8 mouse cellular contexts compared by ENCODE assay signal in genomic region chr4:106799772-106800336, GRCm38 (mm10). TPM values are rescaled to one million over a fixed set of nuclear protein-coding genes. Genes with fewer than 3 reads are reported as not detected.
DNase-seq lines count a peak whose midpoint lies in the region; ATAC-seq and TF ChIP-seq lines count a peak whose summit lies in the region.

No protein-coding gene starts in this region.

- H3K4me3 ChIP-seq in bone marrow, adult 2 months (replicated peaks; ENCODE audit: control insufficient read depth, low read depth, low read length) = no peak overlapping the region
- H3K4me3 ChIP-seq in embryonic facial prominence, embryonic 15.5 days (replicated peaks) = peak overlapping the region; percentile 28
- peak overlapping the region; percentile 31 for H3K4me3 ChIP-seq in heart, embryonic 11.5 days (ENCODE audit: low read depth, low read length)
- peak overlapping the region; percentile 18; the same call in 1 of the 2 replicates for H3K4me3 ChIP-seq in kidney, embryonic 16.5 days (ENCODE audit: low read length)
- H3K4me3 ChIP-seq in limb, embryonic 15.5 days = peak overlapping the region; percentile 29
- no peak overlapping the region for H3K4me3 ChIP-seq in testis, adult 2 months (ENCODE audit: control insufficient read depth, low read depth, low read length)

- DNase-seq in B cell, adult 2 months = peak; percentile 38 to 40
- DNase-seq in naive thymus-derived CD4-positive, alpha-beta T cell, adult 2 months (ENCODE audit: low read depth) = peak; percentile 65

- no peak for TF ChIP-seq POLR2A in bone marrow, adult 2 months (IDR thresholded peaks at IDR 0.05; ENCODE audit: borderline replicate concordance, control insufficient read depth, low read depth, low read length)
- no peak for TF ChIP-seq POLR2A in testis, adult 2 months (IDR thresholded peaks at IDR 0.05; ENCODE audit: control insufficient read depth, low read depth, low read length)

- 21% methylated on average over 15 of the region's 15 CpGs for WGBS in bone marrow, adult 2 months
- WGBS in embryonic facial prominence, embryonic 15.5 days = 8% methylated on average over 15 of the region's 15 CpGs
- 9% methylated on average over 15 of the region's 15 CpGs for WGBS in heart, embryonic 11.5 days (ENCODE audit: insufficient replicate concordance)
- 8% methylated on average over 14 of the region's 15 CpGs for WGBS in kidney, embryonic 16.5 days
- WGBS in limb, embryonic 15.5 days = 6% methylated on average over 15 of the region's 15 CpGs

- peak overlapping the region; percentile 49 for H3K4me2 ChIP-seq in embryonic facial prominence, embryonic 15.5 days (replicated peaks)
- H3K4me2 ChIP-seq in heart, embryonic 11.5 days = peak overlapping the region; percentile 57
- H3K4me2 ChIP-seq in kidney, embryonic 16.5 days (replicated peaks; ENCODE audit: low read depth, low read length) = peak overlapping the region; percentile 50
- H3K4me2 ChIP-seq in limb, embryonic 15.5 days = peak overlapping the region; percentile 39

- H3K27me3 ChIP-seq in embryonic facial prominence, embryonic 15.5 days = no peaks in the 10 kb centered on the region
- H3K27me3 ChIP-seq in heart, embryonic 11.5 days (ENCODE audit: control insufficient read depth, insufficient read depth, low read length) = 0 out of 2 replicates have a peak, but pooled peaks cover 2% of the 10 kb centered on the region
- no peaks in the 10 kb centered on the region for H3K27me3 ChIP-seq in kidney, embryonic 16.5 days (ENCODE audit: insufficient read depth, low read length)
- H3K27me3 ChIP-seq in limb, embryonic 15.5 days = no peaks in the 10 kb centered on the region
- H3K27me3 ChIP-seq in testis, adult 2 months (ENCODE audit: control insufficient read depth, insufficient read depth, low read length) = no peaks in the 10 kb centered on the region

- no peak overlapping the region for H3K9ac ChIP-seq in embryonic facial prominence, embryonic 15.5 days
- no peak overlapping the region; the same call in 1 of the 2 replicates for H3K9ac ChIP-seq in heart, embryonic 11.5 days (ENCODE audit: low read depth, low read length)
- H3K9ac ChIP-seq in kidney, embryonic 16.5 days (replicated peaks; ENCODE audit: low read length) = peak overlapping the region; percentile 28; the same call in 1 of the 2 replicates
- H3K9ac ChIP-seq in limb, embryonic 15.5 days = no peak overlapping the region

- H3K36me3 ChIP-seq in embryonic facial prominence, embryonic 15.5 days = no peaks in the 10 kb centered on the region
- H3K36me3 ChIP-seq in heart, embryonic 11.5 days (ENCODE audit: control insufficient read depth, insufficient read depth, low read length) = no peaks in the 10 kb centered on the region
- H3K36me3 ChIP-seq in kidney, embryonic 16.5 days (ENCODE audit: insufficient read depth, low read length) = no peaks in the 10 kb centered on the region
- no peaks in the 10 kb centered on the region for H3K36me3 ChIP-seq in limb, embryonic 15.5 days
- no peaks in the 10 kb centered on the region for H3K36me3 ChIP-seq in testis, adult 2 months (ENCODE audit: control insufficient read depth, insufficient read depth, low read length)

- no peaks in the 10 kb centered on the region for H3K9me3 ChIP-seq in embryonic facial prominence, embryonic 15.5 days (replicated peaks)
- H3K9me3 ChIP-seq in heart, embryonic 11.5 days (replicated peaks; ENCODE audit: control insufficient read depth, low read length) = no peaks in the 10 kb centered on the region
- no peaks in the 10 kb centered on the region for H3K9me3 ChIP-seq in kidney, embryonic 16.5 days (ENCODE audit: low read length)
- no peaks in the 10 kb centered on the region for H3K9me3 ChIP-seq in limb, embryonic 15.5 days

- ATAC-seq in embryonic facial prominence, embryonic 15.5 days (ENCODE audit: insufficient number of reproducible peaks, low FRiP score, low TSS enrichment, low read depth) = peak; percentile 78
- ATAC-seq in heart, embryonic 11.5 days (replicated peaks; ENCODE audit: insufficient number of reproducible peaks, low FRiP score, low TSS enrichment) = peak; percentile 77; the same call in 1 of the 2 replicates
- ATAC-seq in kidney, embryonic 16.5 days (ENCODE audit: low FRiP score, low TSS enrichment) = peak; percentile 88
- peak; percentile 64; the same call in 1 of the 2 replicates for ATAC-seq in limb, embryonic 15.5 days (ENCODE audit: insufficient number of reproducible peaks, low FRiP score, low TSS enrichment, low read depth)

- TF ChIP-seq CTCF in bone marrow, adult 2 months (IDR thresholded peaks at IDR 0.05; ENCODE audit: control insufficient read depth, insufficient read depth, low read length) = peak; percentile 50
- peak; percentile 41; the same call in 1 of the 2 replicates for TF ChIP-seq CTCF in testis, adult 2 months (IDR thresholded peaks at IDR 0.05; ENCODE audit: control insufficient read depth, insufficient read depth, insufficient replicate concordance, low read depth, low read length)

- no peak overlapping the region for H3K27ac ChIP-seq in bone marrow, adult 2 months (ENCODE audit: control insufficient read depth, insufficient read depth, low read depth, low read length, poor library complexity)
- H3K27ac ChIP-seq in embryonic facial prominence, embryonic 15.5 days (replicated peaks) = peak overlapping the region; percentile 40; the same call in 1 of the 2 replicates
- no peak overlapping the region for H3K27ac ChIP-seq in heart, embryonic 11.5 days (ENCODE audit: low read depth, low read length)
- no peak overlapping the region for H3K27ac ChIP-seq in kidney, embryonic 16.5 days (ENCODE audit: low read length)
- H3K27ac ChIP-seq in limb, embryonic 15.5 days = peak overlapping the region; percentile 64
- H3K27ac ChIP-seq in testis, adult 2 months (ENCODE audit: control insufficient read depth, insufficient read depth, low read depth, low read length) = no peak overlapping the region

- no peaks in the 10 kb centered on the region for H3K4me1 ChIP-seq in bone marrow, adult 2 months (ENCODE audit: control insufficient read depth, insufficient read depth, low read length)
- peaks cover 31% of the 10 kb centered on the region for H3K4me1 ChIP-seq in embryonic facial prominence, embryonic 15.5 days
- peaks cover 28% of the 10 kb centered on the region for H3K4me1 ChIP-seq in heart, embryonic 11.5 days (ENCODE audit: control insufficient read depth, insufficient read depth, low read length)
- H3K4me1 ChIP-seq in kidney, embryonic 16.5 days (ENCODE audit: insufficient read depth, low read length) = peaks cover 19% of the 10 kb centered on the region
- peaks cover 29% of the 10 kb centered on the region for H3K4me1 ChIP-seq in limb, embryonic 15.5 days
- peaks cover 18% of the 10 kb centered on the region for H3K4me1 ChIP-seq in testis, adult 2 months (ENCODE audit: control insufficient read depth, insufficient read depth, low read length)

RNA-seq across cellular contexts. Expression of gene Acot11, which starts 4.9 kb away (rescaled TPM):
- polyA plus RNA-seq in bone marrow, adult 2 months (2011; ENCODE audit: insufficient read depth, insufficient read length, low replicate concordance, missing spikeins) = 1.7 and 4.4 TPM in 2 replicates
- polyA plus RNA-seq in embryonic facial prominence, embryonic 15.5 days (2015; fragmentation: Nextera tagmentation; extraction: Ambion mirVana) = 3.0 and 4.1 TPM in 2 replicates
- 3.0 and 4.3 TPM in 2 replicates for polyA plus RNA-seq in heart, embryonic 11.5 days (2014; fragmentation: Nextera tagmentation; extraction: Ambion mirVana)
- polyA plus RNA-seq in kidney, embryonic 16.5 days (2015; fragmentation: Nextera tagmentation; extraction: Ambion mirVana) = 2.8 and 2.9 TPM in 2 replicates
- polyA plus RNA-seq in limb, embryonic 15.5 days (2015; fragmentation: Nextera tagmentation; extraction: Ambion mirVana) = 4.0 and 4.8 TPM in 2 replicates
- polyA plus RNA-seq in testis, adult 2 months (2012; rRNA removed) = 0.93 and 1.0 TPM in 2 replicates

Comparison
In these comparisons a context has a peak if more than half of its experiments do, and no peak if none do; other contexts are left out.
1. H3K27ac ChIP-seq: peak in embryonic facial prominence, embryonic 15.5 days (single experiment) and limb, embryonic 15.5 days (single experiment); none in bone marrow, adult 2 months (single experiment), heart, embryonic 11.5 days (single experiment), kidney, embryonic 16.5 days (single experiment) and testis, adult 2 months (single experiment).
2. H3K4me3 ChIP-seq: peak in embryonic facial prominence, embryonic 15.5 days (single experiment), heart, embryonic 11.5 days (single experiment), kidney, embryonic 16.5 days (single experiment) and limb, embryonic 15.5 days (single experiment); none in bone marrow, adult 2 months (single experiment) and testis, adult 2 months (single experiment).
3. Peak in every context shown above with its lines, with median percentiles within 50 percentile points of each other: ATAC-seq and H3K4me2 ChIP-seq.